Mouse (Mus musculus): ENCODE measurements at regions not wholly inside any gene's neighbourhood (a gene's known extent, or its start where the extent isn't known, plus 50 kb on each side); places are given as distances from the start of the nearest gene placed in this dataset.

- Histone ChIP-seq H3K27ac (no peak overlapping the region), H3K4me3 (no peak overlapping the region)
- TF ChIP-seq CTCF (IDR thresholded peaks at IDR 0.05) = no peak
- DNase-seq (ENCODE audit: extremely low spot score in 1 of 2, low spot score in 2 of 2) = no peak
- intact Hi-C loops (cut with DNase I) = no loop called here
These were observed 132.9 kb upstream of the Abca1 start for GRCm38 (mm10) chr4:53292606-53293005.

- Histone ChIP-seq H3K4me3 (no peak overlapping the region), H3K27ac (no peak overlapping the region)
- intact Hi-C loops (cut with DNase I) = no loop called here
- TF ChIP-seq CTCF (IDR thresholded peaks at IDR 0.05) = no peak
- DNase-seq (ENCODE audit: extremely low spot score in 1 of 2, low spot score in 2 of 2) = no peak
These were observed 118.2 kb upstream of the Abca1 start for GRCm38 (mm10) chr4:53277741-53278525.

GRCm38 (mm10) chr4:53270433-53270832 is 110.7 kb upstream of the Abca1 start:
- no peak for TF ChIP-seq CTCF (IDR thresholded peaks at IDR 0.05)
- intact Hi-C loops (cut with DNase I) = no loop called here
- Histone ChIP-seq H3K4me3 (no peak overlapping the region), H3K27ac (no peak overlapping the region)
- DNase-seq (ENCODE audit: extremely low spot score in 1 of 2, low spot score in 2 of 2) = no peak

GRCm38 (mm10) chr4:53269999-53270398 is 110.3 kb upstream of the Abca1 start:
- H3K4me3 ChIP-seq = no peak overlapping the region
- H3K27ac ChIP-seq = no peak overlapping the region
- intact Hi-C loops (cut with DNase I) = no loop called here
- DNase-seq (ENCODE audit: extremely low spot score in 1 of 2, low spot score in 2 of 2) = no peak
- no peak for TF ChIP-seq CTCF (IDR thresholded peaks at IDR 0.05)

GRCm38 (mm10) chr4:53269251-53269842 is 109.7 kb upstream of the Abca1 start:
- intact Hi-C loops (cut with DNase I) = no loop called here
- DNase-seq (ENCODE audit: extremely low spot score in 1 of 2, low spot score in 2 of 2) = no peak
- Histone ChIP-seq H3K27ac (no peak overlapping the region), H3K4me3 (no peak overlapping the region)
- no peak for TF ChIP-seq CTCF (IDR thresholded peaks at IDR 0.05)

DNA sequence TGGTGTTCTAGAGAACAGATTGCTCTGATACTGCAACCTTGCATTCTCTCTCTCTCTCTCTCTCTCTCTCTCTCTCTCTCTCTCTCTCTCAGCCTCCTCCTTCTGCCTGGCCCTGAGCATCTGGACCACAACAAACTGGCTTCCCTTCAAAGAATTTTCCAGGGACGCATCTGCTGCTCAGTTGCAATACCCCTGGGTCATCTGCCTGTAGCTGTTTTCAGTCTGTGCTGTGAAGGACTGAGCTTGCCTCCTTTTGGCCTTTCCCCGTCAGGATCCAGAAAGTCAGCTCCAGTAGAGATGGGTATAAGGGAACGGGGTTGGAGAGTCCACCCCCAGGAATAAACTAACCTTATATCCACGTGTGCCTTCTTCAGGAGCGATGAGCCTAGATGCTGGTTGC is 105.2 kb upstream of the Abca1 start:
- Histone ChIP-seq H3K27ac (no peak overlapping the region), H3K4me3 (no peak overlapping the region)
- no peak for DNase-seq (ENCODE audit: extremely low spot score in 1 of 2, low spot score in 2 of 2)
- TF ChIP-seq CTCF (IDR thresholded peaks at IDR 0.05) = no peak
- intact Hi-C loops (cut with DNase I) = loop anchor here (2.0 kb wide), 1 partner anchor 68 kb away; no protein-coding TSS in a partner anchor

DNA sequence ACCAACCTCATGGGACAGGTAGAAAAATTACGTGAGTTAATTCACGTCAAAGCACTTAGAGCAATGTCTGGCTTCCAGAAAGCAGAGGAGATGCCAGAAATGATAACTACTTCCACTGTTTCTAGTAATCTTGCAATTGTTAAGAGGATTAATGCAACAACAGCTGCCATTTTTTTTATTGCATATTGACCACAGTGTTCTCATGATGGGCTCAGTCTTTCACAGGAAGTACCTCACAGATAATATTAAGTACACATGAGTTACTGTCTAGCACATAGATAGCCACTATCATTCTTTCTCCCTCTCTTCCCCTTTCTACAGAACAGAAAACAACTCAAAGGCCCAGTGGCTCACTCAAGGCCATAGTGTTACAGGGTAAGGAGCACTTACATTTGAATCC is 104.8 kb upstream of the Abca1 start:
- Histone ChIP-seq H3K27ac (no peak overlapping the region), H3K4me3 (no peak overlapping the region)
- intact Hi-C loops (cut with DNase I) = loop anchor here (2.0 kb wide), 1 partner anchor 68 kb away; no protein-coding TSS in a partner anchor
- no peak for TF ChIP-seq CTCF (IDR thresholded peaks at IDR 0.05)
- DNase-seq (ENCODE audit: extremely low spot score in 1 of 2, low spot score in 2 of 2) = no peak

DNA sequence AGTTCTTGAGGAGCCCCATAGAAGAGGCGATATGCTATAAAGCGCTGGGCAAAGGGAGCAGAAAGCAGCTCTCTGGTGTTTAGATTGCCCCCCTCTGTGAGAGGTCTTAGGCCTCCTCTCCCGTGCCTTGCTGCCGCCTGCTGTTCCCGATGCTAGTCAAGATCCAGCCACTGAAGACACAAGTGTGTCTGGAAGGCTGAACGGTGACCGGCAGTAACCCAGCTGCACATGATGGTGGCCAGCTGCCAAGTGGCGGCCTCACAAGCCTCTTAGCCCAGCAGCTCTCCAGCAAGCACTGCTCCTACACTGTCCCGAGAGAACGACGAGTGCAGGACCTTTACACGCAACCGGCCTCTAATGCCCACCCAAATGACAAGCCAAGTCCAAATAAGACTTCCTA is 104.1 kb upstream of the Abca1 start:
- peak; percentile 53 to 66 for DNase-seq (ENCODE audit: extremely low spot score in 1 of 2, low spot score in 2 of 2)
- no peak overlapping the region for H3K4me3 ChIP-seq
- TF ChIP-seq CTCF (IDR thresholded peaks at IDR 0.05) = no peak; the same call in 1 of the 2 replicates
- intact Hi-C loops (cut with DNase I) = loop anchor here (2.0 kb wide), 1 partner anchor 67 kb away; no protein-coding TSS in a partner anchor
- no peak overlapping the region for H3K27ac ChIP-seq

DNA sequence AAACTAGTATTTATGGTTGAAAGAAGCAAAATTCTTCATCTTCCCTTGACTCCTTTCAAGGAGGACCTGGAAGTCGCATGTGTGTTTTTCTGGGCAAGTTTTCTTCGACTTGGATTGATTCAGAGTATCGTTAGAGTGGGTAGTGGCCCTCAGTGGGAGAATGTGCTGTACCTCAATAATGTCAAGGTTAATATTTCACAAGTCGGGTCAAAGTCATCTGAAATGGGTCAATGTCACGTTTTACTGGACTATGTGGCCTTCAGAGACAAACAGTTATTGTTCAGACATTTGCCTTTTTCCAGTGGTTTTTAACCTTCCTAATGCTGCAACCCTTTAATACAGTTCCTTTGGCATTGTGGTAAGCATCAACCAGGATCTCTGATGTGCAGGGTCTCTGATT is 102.8 kb upstream of the Abca1 start:
- Histone ChIP-seq H3K4me3 (no peak overlapping the region), H3K27ac (no peak overlapping the region)
- DNase-seq (ENCODE audit: extremely low spot score in 1 of 2, low spot score in 2 of 2) = no peak
- intact Hi-C loops (cut with DNase I) = no loop called here
- no peak for TF ChIP-seq CTCF (IDR thresholded peaks at IDR 0.05)

- no peak overlapping the region for H3K27ac ChIP-seq
- TF ChIP-seq CTCF (IDR thresholded peaks at IDR 0.05) = no peak
- intact Hi-C loops (cut with DNase I) = no loop called here
These were observed 102.0 kb upstream of the Abca1 start for GRCm38 (mm10) chr4:53261556-53262140.

GRCm38 (mm10) chr4:53258975-53259374 is 99.3 kb upstream of the Abca1 start:
- no peak for DNase-seq (ENCODE audit: extremely low spot score in 1 of 2, low spot score in 2 of 2)
- Histone ChIP-seq H3K27ac (no peak overlapping the region), H3K4me3 (no peak overlapping the region)
- intact Hi-C loops (cut with DNase I) = no loop called here
- no peak for TF ChIP-seq CTCF (IDR thresholded peaks at IDR 0.05)

More at GRCm38 (mm10) chr4:53261556-53262140, 102.0 kb upstream of the Abca1 start:
- no peak for DNase-seq (ENCODE audit: extremely low spot score in 1 of 2, low spot score in 2 of 2)
- H3K4me3 ChIP-seq = no peak overlapping the region

DNA sequence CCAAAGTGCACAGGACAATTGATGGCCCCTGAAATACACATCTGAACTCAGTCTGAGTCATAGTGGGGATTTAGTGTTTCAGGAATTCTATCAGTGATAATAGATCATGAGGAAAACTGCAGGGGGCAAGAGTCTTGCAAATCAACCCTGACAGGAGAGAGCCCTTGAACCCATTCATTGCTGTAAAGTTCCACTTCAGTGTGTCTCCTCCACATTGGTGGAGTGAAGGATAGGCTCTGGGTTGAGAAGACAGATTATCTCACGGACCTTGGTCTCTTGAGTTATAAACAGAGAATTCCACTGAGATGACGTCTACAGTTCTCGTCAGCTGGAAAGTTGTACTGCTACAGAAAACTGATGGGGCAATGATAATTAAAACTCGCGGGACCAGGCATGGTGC is 97.3 kb upstream of the Abca1 start:
- H3K4me3 ChIP-seq = no peak overlapping the region
- no peak overlapping the region for H3K27ac ChIP-seq
- intact Hi-C loops (cut with DNase I) = no loop called here
- DNase-seq (ENCODE audit: extremely low spot score in 1 of 2, low spot score in 2 of 2) = no peak
- TF ChIP-seq CTCF (IDR thresholded peaks at IDR 0.05) = no peak
